ENCODE assay signal across 18 mouse cellular contexts in the genomic region with DNA sequence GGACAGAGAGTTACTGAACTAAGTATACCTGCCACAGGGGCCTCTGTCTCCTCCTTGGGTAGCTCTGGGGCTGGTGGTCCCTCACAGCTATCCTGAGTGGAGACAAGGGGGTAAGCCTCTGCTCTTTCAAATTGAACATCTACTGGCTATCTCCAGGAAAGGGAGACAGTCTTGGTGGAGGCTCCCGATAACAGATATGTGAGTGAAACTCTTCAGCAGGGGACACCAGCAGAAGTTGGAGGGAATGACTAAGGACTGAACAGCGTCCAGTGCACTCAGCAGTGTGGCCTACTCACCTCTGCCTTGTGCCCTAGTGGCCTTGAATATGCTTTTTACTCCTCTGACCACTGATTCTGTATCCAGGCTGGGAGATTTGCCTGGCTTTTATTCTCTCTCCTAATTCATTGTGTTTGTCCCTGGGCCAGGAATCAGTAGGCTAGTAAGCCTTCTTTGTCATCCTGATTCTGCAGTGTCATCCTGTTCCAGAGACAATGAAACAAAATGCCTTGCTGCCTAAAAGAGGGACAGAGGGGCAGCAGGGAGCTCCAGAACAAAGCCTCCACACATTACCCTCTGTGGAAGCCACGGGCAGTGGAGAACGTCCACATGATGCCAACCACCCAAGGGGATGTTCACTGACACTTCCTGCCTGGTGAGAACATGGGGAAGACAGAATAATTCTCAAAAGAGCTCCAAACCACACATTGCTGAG. TPM values are rescaled to one million over a fixed set of nuclear protein-coding genes. Genes with fewer than 3 reads are reported as not detected.
DNase-seq lines count a peak whose midpoint lies in the region; ATAC-seq lines count a peak whose summit lies in the region.
"Had no signal": no experiment of that assay in that cellular context is flagged by ENCODE, and none has a peak within 500 bp of the region (broad histone marks: within the 10 kb centered on the region; RNA-seq: fewer than 3 reads in every experiment).

No protein-coding gene starts in this region.

- no peaks in the 10 kb centered on the region for H3K9me3 ChIP-seq in kidney, embryonic 15.5 days (replicated peaks)
- H3K9me3 ChIP-seq: embryonic facial prominence, embryonic 15.5 days; forebrain, embryonic 10.5 days; hindbrain, embryonic 15.5 days; midbrain, embryonic 10.5 days had no signal

- H3K27me3 ChIP-seq in kidney, embryonic 15.5 days = no peaks in the 10 kb centered on the region
- H3K27me3 ChIP-seq: embryonic facial prominence, embryonic 15.5 days; hindbrain, embryonic 15.5 days had no signal

- no peak for ATAC-seq in kidney, embryonic 15.5 days (replicated peaks; ENCODE audit: low FRiP score)
- ATAC-seq: CD4-positive, CD25-positive, alpha-beta regulatory T cell, adult 4 months had no signal

- no peak overlapping the region for H3K4me3 ChIP-seq in kidney, embryonic 15.5 days (replicated peaks)
- H3K4me3 ChIP-seq: embryonic facial prominence, embryonic 15.5 days; forebrain, embryonic 10.5 days; hindbrain, embryonic 15.5 days; midbrain, embryonic 10.5 days had no signal

- no peak overlapping the region for H3K9ac ChIP-seq in kidney, embryonic 15.5 days
- H3K9ac ChIP-seq: embryonic facial prominence, embryonic 15.5 days; hindbrain, embryonic 15.5 days had no signal

- 79% methylated on average over 4 of the region's 4 CpGs for WGBS in kidney, embryonic 15.5 days

- H3K36me3 ChIP-seq in kidney, embryonic 15.5 days = no peaks in the 10 kb centered on the region
- H3K36me3 ChIP-seq: embryonic facial prominence, embryonic 15.5 days; forebrain, embryonic 10.5 days; hindbrain, embryonic 15.5 days; midbrain, embryonic 10.5 days had no signal

- H3K27ac ChIP-seq in kidney, embryonic 15.5 days = peak overlapping the region; percentile 87
- H3K27ac ChIP-seq: embryonic facial prominence, embryonic 15.5 days; forebrain, embryonic 10.5 days; hindbrain, embryonic 15.5 days; midbrain, embryonic 10.5 days; stomach, postnatal 0 days had no signal

- no peak overlapping the region for H3K4me2 ChIP-seq in kidney, embryonic 15.5 days
- H3K4me2 ChIP-seq: embryonic facial prominence, embryonic 15.5 days; hindbrain, embryonic 15.5 days had no signal

- DNase-seq in kidney, adult 18-20 months = no peak
- DNase-seq in retina, postnatal 1 day = peak; percentile 38
- no peak for DNase-seq in retina, embryonic 14.5 days (ENCODE audit: low spot score)
- DNase-seq in induced T-regulatory cell, adult 2 months (ENCODE audit: low read depth) = peak; percentile 28
- peak; percentile 23 for DNase-seq in telencephalon, adult 2 months (ENCODE audit: low read depth, low spot score)
- no peak for DNase-seq in embryo, embryonic 11 days
- DNase-seq: adrenal gland, postnatal 10 days; gastrocnemius, postnatal 10 days; kidney, adult 11 months; right cerebral cortex, postnatal 14 days; thymus, postnatal 36 days had no signal

- 0 out of 2 replicates have a peak, but pooled peaks cover 3% of the 10 kb centered on the region for H3K4me1 ChIP-seq in kidney, embryonic 15.5 days
- H3K4me1 ChIP-seq: embryonic facial prominence, embryonic 15.5 days; hindbrain, embryonic 15.5 days had no signal

RNA-seq across cellular contexts. Expression of a gene that starts 31.7 kb away (rescaled TPM):
- polyA plus RNA-seq in kidney, embryonic 15.5 days (2015; fragmentation: Nextera tagmentation; extraction: Ambion mirVana) = 1.0 and 1.7 TPM in 2 replicates

Comparison
In these comparisons a context has a peak if more than half of its experiments do, and no peak if none do; other contexts are left out.
1. DNase-seq: peak in retina, postnatal 1 day (single experiment), induced T-regulatory cell, adult 2 months (single experiment) and telencephalon, adult 2 months (single experiment); none in kidney, adult 18-20 months (single experiment), retina, embryonic 14.5 days (single experiment) and embryo, embryonic 11 days (single experiment).